Mouse (Mus musculus) frontal cortex, postnatal 36 days (tissue): Measurements from ENCODE around the gene Ddah2.
A peak's percentile ranks its signal among the peaks of the same experiment; 100 is the strongest.

Source experiments
- DNase-seq, 2 experiments: peaks; one replicate each; pipeline ENCODE4 v3.0.0; 2022; ENCODE audit warnings: low spot score in 2 of 2

Ddah2 gene

GRCm38 (mm10) chr17:35077285-35077684 lies 18.4 kb downstream of the Ddah2 start:
- DNase-seq: no peak

GRCm38 (mm10) chr17:35077786-35078233 lies 19.0 kb downstream of the Ddah2 start, which contains the start of gene Ly6g6d:
Gene Ly6g6d, minus strand, starts transcription at chr17:35078065.
- DNase-seq: no peak

- no peak for DNase-seq
Observed at GRCm38 (mm10) chr17:35079778-35080177, 20.9 kb downstream of the Ddah2 start.

GRCm38 (mm10) chr17:35080248-35080647 lies 21.4 kb downstream of the Ddah2 start:
- DNase-seq: no peak

- no peak for DNase-seq
Observed at GRCm38 (mm10) chr17:35080710-35081109, 21.9 kb downstream of the Ddah2 start.

- DNase-seq: no peak
Observed at GRCm38 (mm10) chr17:35082841-35083576, 24.2 kb downstream of the Ddah2 start.

GRCm38 (mm10) chr17:35083929-35084497 lies 25.2 kb downstream of the Ddah2 start:
- no peak for DNase-seq

- no peak for DNase-seq
Observed at GRCm38 (mm10) chr17:35085208-35085865, 26.5 kb downstream of the Ddah2 start, which contains the start of gene Ly6g6f. Gene Ly6g6f, minus strand, starts transcription at chr17:35085610.

GRCm38 (mm10) chr17:35088151-35088550 lies 29.3 kb downstream of the Ddah2 start:
- no peak for DNase-seq

- peak; percentile 94 to 96 for DNase-seq
Observed at GRCm38 (mm10) chr17:35088825-35089644, 30.2 kb downstream of the Ddah2 start, which contains the start of gene Abhd16a. Gene Abhd16a, plus strand, starts transcription at chr17:35089263.

GRCm38 (mm10) chr17:35090166-35090932 lies 31.5 kb downstream of the Ddah2 start:
- no peak for DNase-seq

GRCm38 (mm10) chr17:35092403-35093198 lies 33.8 kb downstream of the Ddah2 start:
- DNase-seq: no peak

GRCm38 (mm10) chr17:35094475-35095365 lies 35.9 kb downstream of the Ddah2 start:
- no peak for DNase-seq

GRCm38 (mm10) chr17:35096597-35096996 lies 37.8 kb downstream of the Ddah2 start:
- no peak for DNase-seq

GRCm38 (mm10) chr17:35097164-35097655 lies 38.4 kb downstream of the Ddah2 start:
- DNase-seq: peak; percentile 55 to 69

- no peak for DNase-seq
Observed at GRCm38 (mm10) chr17:35100196-35100765, 41.4 kb downstream of the Ddah2 start.

GRCm38 (mm10) chr17:35101161-35101560 lies 42.3 kb downstream of the Ddah2 start:
- no peak for DNase-seq

- DNase-seq: no peak
Observed at GRCm38 (mm10) chr17:35102299-35102698, 43.5 kb downstream of the Ddah2 start.
